Mouse (Mus musculus) liver, adult (tissue): ENCODE measurements around the gene Ttc39b.

Experiments used
- GATA4 ChIP-seq: IDR thresholded peaks from 2 replicates; pipeline ENCODE4 v1.6.1; 2014; ENCODE audit warnings: mild to moderate bottlenecking, low read length; ENCODE audit not compliant: insufficient replicate concordance

The Ttc39b gene

GRCm38 (mm10) chr4:83211709-83212108 lies 112.3 kb downstream of the Ttc39b start:
- no peak for TF ChIP-seq GATA4

GRCm38 (mm10) chr4:83210437-83210836 lies 113.6 kb downstream of the Ttc39b start:
- TF ChIP-seq GATA4 = no peak

GRCm38 (mm10) chr4:83206803-83207586 lies 117.1 kb downstream of the Ttc39b start:
- no peak for TF ChIP-seq GATA4

GRCm38 (mm10) chr4:83206416-83206802 lies 117.6 kb downstream of the Ttc39b start:
- no peak for TF ChIP-seq GATA4

GRCm38 (mm10) chr4:83199391-83199790 lies 124.7 kb downstream of the Ttc39b start:
- no peak for TF ChIP-seq GATA4

- no peak for TF ChIP-seq GATA4
Observed at GRCm38 (mm10) chr4:83198123-83198522, 125.9 kb downstream of the Ttc39b start.

GRCm38 (mm10) chr4:83189736-83190135 lies 134.3 kb downstream of the Ttc39b start:
- TF ChIP-seq GATA4 = no peak

GRCm38 (mm10) chr4:83187324-83187723 lies 136.7 kb downstream of the Ttc39b start:
- no peak for TF ChIP-seq GATA4

- TF ChIP-seq GATA4 = no peak
Observed at GRCm38 (mm10) chr4:83186448-83186847, 137.6 kb downstream of the Ttc39b start.

- TF ChIP-seq GATA4 = no peak
Observed at GRCm38 (mm10) chr4:83183288-83183930, 140.6 kb downstream of the Ttc39b start.

- TF ChIP-seq GATA4 = no peak
Observed at GRCm38 (mm10) chr4:83182178-83183068, 141.6 kb downstream of the Ttc39b start.

GRCm38 (mm10) chr4:83177471-83177870 lies 146.6 kb downstream of the Ttc39b start:
- no peak for TF ChIP-seq GATA4

GRCm38 (mm10) chr4:83174946-83175345 lies 149.1 kb downstream of the Ttc39b start:
- TF ChIP-seq GATA4 = no peak

GRCm38 (mm10) chr4:83172278-83172677 lies 151.8 kb downstream of the Ttc39b start:
- no peak for TF ChIP-seq GATA4

- no peak for TF ChIP-seq GATA4
Observed at GRCm38 (mm10) chr4:83170741-83171140, 153.3 kb downstream of the Ttc39b start.
